Mouse (Mus musculus): Measurements from ENCODE around the gene Wbp1.

DNA sequence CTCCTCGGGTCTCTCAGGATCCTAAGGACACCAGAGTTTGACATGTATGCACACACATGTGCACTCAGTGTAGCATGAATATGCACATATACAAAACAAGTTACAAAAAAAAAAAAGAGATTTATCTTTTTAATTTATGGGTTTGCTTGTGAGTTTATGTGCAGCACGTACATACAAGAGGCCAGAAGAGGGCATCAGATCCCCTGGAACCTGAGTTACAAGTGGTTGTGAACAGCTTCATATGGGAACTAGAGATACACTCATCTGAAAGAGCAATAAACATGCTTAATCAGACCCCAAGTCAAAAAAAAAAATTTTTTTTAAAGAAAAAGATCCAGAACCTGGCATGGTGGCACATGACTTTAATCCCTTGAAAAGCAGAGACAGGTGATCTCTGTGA lies 46.4 kb downstream of the Wbp1 start:
- no peak for TF ChIP-seq EP300 (IDR thresholded peaks at IDR 0.05; ENCODE audit: insufficient read depth, low read depth, low read length)
- TF ChIP-seq CTCF (IDR thresholded peaks at IDR 0.05), result peak; percentile 39
- TF ChIP-seq POLR2A (IDR thresholded peaks at IDR 0.05; ENCODE audit: insufficient read depth, low read depth, low read length), result no peak

Measured in heart, adult 2 months (tissue).